Mouse (Mus musculus) kidney, embryonic 14.5 days (tissue): ENCODE results near the gene Rcor3. TPM values are rescaled to one million over a fixed set of nuclear protein-coding genes. Genes with fewer than 3 reads are reported as not detected.

Source experiments
- ATAC-seq: fragments of 200-750 bp; cut with Nextera tagmentation; 2 replicates; pipeline ENCODE4 v1.8.0; 2017; ENCODE audit warnings: moderate number of reproducible peaks, mild to moderate bottlenecking, moderate TSS enrichment, moderate library complexity; ENCODE audit not compliant: low FRiP score, low TSS enrichment
- H3K27ac ChIP-seq: fragments of 300-500 bp; sonication (generic); 2 replicates; pipeline ENCODE4 v1.5.1; 2014; ENCODE audit warnings: low read depth, mild to moderate bottlenecking, low read length, moderate library complexity, mixed read lengths
- H3K27me3 ChIP-seq: fragments of 300-500 bp; sonication (generic); 2 replicates; pipeline ENCODE4 v1.6.1; 2014; ENCODE audit warnings: mild to moderate bottlenecking, low read length; ENCODE audit not compliant: control insufficient read depth, insufficient read depth
- H3K36me3 ChIP-seq: fragments of 300-500 bp; sonication (generic); 2 replicates; pipeline ENCODE4 v1.6.1; 2014; ENCODE audit warnings: low read length, mixed read lengths; ENCODE audit not compliant: control insufficient read depth, insufficient read depth
- H3K4me1 ChIP-seq: fragments of 300-500 bp; sonication (generic); 2 replicates; pipeline ENCODE4 v1.6.1; 2014; ENCODE audit warnings: low read length, mixed read lengths; ENCODE audit not compliant: control insufficient read depth, insufficient read depth
- H3K4me2 ChIP-seq: fragments of 300-500 bp; sonication (generic); replicated peaks from 2 replicates; pipeline ENCODE4 v1.6.1; 2014; ENCODE audit warnings: low read depth, mild to moderate bottlenecking, low read length
- H3K4me3 ChIP-seq: fragments of 300-500 bp; sonication (generic); 2 replicates; pipeline ENCODE4 v1.5.1; 2014; ENCODE audit warnings: mild to moderate bottlenecking, low read length
- H3K9ac ChIP-seq: fragments of 300-500 bp; sonication (generic); 2 replicates; pipeline ENCODE4 v1.6.1; 2014; ENCODE audit warnings: low read depth, mild to moderate bottlenecking, low read length, moderate library complexity
- H3K9me3 ChIP-seq: fragments of 300-500 bp; sonication (generic); 2 replicates; pipeline ENCODE4 v1.6.1; 2016; ENCODE audit warnings: low read length; ENCODE audit not compliant: control insufficient read depth
- WGBS: fragments of 180-500 bp; shearing (Covaris S2); extraction: QIAGEN DNeasy Blood & Tissue Kit; methylation state at CpG from one replicate; pipeline ENCODE4 v1.1.7; 2014; 5-methylcytosine and 5-hydroxymethylcytosine counted together
- polyA plus RNA-seq: library from polyadenylated mRNA; unstranded; fragments of >200 nt; fragmentation: Nextera tagmentation; extraction: Ambion mirVana; gene quantifications from 2 replicates; pipeline ENCODE4 v1.2.1, GENCODE M21; 2014

Rcor3 gene
- polyA plus RNA-seq = 23.3 and 25.1 TPM in 2 replicates

DNA sequence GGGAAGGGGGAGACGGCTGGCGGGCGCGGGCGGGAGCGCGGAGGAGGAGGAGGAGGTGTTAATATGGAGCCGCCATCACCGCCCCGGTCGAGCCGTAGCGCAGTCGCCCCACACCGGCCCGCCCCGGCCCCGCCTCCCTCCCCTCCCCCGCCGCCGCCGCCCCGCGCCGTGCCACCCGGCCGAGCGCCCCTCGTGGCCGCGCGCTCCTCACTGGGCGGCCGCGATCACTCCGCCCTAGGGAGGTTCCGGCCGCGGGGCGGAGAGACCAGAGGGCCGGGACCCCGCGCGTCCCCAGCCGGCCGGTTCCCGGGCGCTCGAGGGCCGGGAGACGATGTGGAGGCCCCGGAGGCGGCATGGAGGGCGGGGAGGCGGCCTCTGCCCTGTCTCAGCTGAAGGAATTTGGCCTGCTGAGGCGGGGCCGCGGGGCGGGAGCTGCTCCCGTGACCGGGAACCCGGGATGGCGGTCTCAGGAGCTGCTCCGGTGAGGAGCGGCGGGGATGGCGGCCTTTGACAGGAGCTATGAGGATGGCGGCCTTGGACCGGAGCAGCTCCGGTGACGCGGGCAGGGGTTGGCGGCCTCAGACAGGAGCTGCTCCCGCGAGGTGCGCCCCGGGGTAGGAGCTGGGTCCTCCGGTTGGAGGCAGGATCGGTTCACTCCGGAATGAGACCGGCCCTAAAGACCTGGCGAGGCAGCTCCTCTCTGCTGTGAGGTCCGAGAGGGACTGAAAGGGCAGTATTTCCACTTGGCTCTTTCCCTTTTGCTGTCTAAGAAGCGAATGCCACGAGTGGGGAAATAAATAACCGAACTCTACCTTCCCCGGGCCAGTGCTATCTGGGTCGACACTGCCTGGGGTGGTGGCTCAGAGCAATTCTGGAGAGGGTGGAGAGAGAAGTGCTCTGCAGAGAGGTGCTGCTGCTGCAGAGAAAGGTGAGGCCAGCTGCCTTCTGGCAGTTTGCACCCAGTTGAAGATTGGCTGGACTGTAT, at the start of gene Rcor3:
Gene Rcor3, minus strand, starts transcription at position 137 of the 985 bp plus-strand sequence.
- Histone ChIP-seq H3K27ac (peak within 1 kb of the TSS; percentile 97), H3K9ac (peak within 1 kb of the TSS; percentile 92), H3K9me3 (no peaks in the 10 kb centered on the region), H3K4me3 (peak within 1 kb of the TSS; percentile 84), H3K27me3 (no peaks in the 10 kb centered on the region), H3K36me3 (peaks cover 4% of the 10 kb centered on the region; the same call in 1 of the 2 replicates), H3K4me2 (peak within 1 kb of the TSS; percentile 94), H3K4me1 (peaks cover 9% of the 10 kb centered on the region; the same call in 1 of the 2 replicates)
- peak; percentile 83 for ATAC-seq
- WGBS = under 1% methylated on average over 54 of the region's 88 CpGs

- no peak overlapping the region for H3K27ac ChIP-seq
- no peak for ATAC-seq
- H3K4me2 ChIP-seq = no peak overlapping the region
- 85% methylated on average over 4 of the region's 4 CpGs for WGBS
- no peaks in the 10 kb centered on the region for H3K9me3 ChIP-seq
- no peak overlapping the region for H3K4me3 ChIP-seq
- H3K4me1 ChIP-seq = no peaks in the 10 kb centered on the region
- H3K9ac ChIP-seq = no peak overlapping the region
- H3K27me3 ChIP-seq = no peaks in the 10 kb centered on the region
- no peaks in the 10 kb centered on the region for H3K36me3 ChIP-seq
Measured at GRCm38 (mm10) chr1:192181696-192182257, 43.9 kb upstream of the Rcor3 start.

DNA sequence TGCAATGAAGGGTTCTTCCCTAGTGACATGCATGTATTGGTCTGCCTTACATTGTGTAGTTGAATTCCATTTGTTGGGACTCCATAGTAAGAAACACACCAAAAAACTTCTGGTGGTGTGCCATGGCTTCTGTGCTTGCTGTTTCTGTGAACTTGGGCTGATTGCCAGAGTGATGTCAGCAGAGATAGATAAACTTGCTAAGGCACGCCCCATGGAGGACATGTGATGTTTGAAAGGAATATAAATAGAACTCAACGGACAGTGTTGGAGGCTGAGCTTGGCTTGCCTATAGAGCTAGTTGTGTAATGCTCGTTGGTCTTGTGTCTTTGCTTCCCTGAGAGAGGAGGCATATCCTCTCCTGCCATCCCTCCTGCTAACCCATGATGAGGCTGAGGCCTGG, 42.0 kb upstream of the Rcor3 start:
- H3K4me2 ChIP-seq = no peak overlapping the region
- no peaks in the 10 kb centered on the region for H3K4me1 ChIP-seq
- WGBS = 75% methylated on average over 3 of the region's 3 CpGs
- no peaks in the 10 kb centered on the region for H3K9me3 ChIP-seq
- H3K9ac ChIP-seq = no peak overlapping the region
- no peak overlapping the region for H3K4me3 ChIP-seq
- no peaks in the 10 kb centered on the region for H3K27me3 ChIP-seq
- H3K36me3 ChIP-seq = no peaks in the 10 kb centered on the region
- ATAC-seq = no peak
- H3K27ac ChIP-seq = no peak overlapping the region

GRCm38 (mm10) chr1:192171477-192171876, 33.6 kb upstream of the Rcor3 start:
- Histone ChIP-seq H3K9ac (no peak overlapping the region), H3K4me1 (no peaks in the 10 kb centered on the region), H3K27me3 (no peaks in the 10 kb centered on the region), H3K36me3 (no peaks in the 10 kb centered on the region), H3K9me3 (no peaks in the 10 kb centered on the region), H3K4me3 (no peak overlapping the region), H3K4me2 (no peak overlapping the region), H3K27ac (no peak overlapping the region)
- WGBS = 87% methylated on average over 3 of the region's 3 CpGs
- ATAC-seq = no peak

DNA sequence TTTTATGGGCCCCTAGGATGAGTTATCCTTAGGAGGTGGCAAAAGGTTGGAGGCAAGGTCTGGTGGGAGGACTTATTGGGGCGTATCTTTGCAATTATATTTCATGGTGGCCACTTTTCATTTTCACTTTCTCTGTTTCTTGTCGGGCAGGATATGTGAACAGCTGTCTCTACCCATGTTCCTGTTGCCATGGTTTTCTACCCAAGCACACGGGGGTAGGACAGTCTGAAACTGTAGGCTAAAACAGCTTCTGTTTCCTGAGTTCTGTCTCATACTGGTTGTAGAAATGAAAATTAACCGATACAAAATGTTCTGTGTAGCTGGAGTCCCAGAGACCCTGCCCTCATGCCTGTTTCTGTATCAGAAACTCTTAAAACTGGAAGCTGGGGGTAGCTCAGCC, 13.3 kb upstream of the Rcor3 start:
- H3K36me3 ChIP-seq = no peaks in the 10 kb centered on the region
- no peak overlapping the region for H3K9ac ChIP-seq
- no peak overlapping the region for H3K4me3 ChIP-seq
- H3K27me3 ChIP-seq = no peaks in the 10 kb centered on the region
- ATAC-seq = no peak
- H3K9me3 ChIP-seq = 0 out of 2 replicates have a peak, but pooled peaks cover 2% of the 10 kb centered on the region
- 70% methylated on average over 4 of the region's 4 CpGs for WGBS
- no peak overlapping the region for H3K27ac ChIP-seq
- H3K4me2 ChIP-seq = no peak overlapping the region
- no peaks in the 10 kb centered on the region for H3K4me1 ChIP-seq

GRCm38 (mm10) chr1:192140313-192140712, 2.5 kb upstream of the Rcor3 start:
- WGBS = 96% methylated on average over 2 of the region's 2 CpGs
- Histone ChIP-seq H3K27me3 (no peaks in the 10 kb centered on the region), H3K36me3 (no peaks in the 10 kb centered on the region), H3K9ac (no peak overlapping the region), H3K4me1 (peaks cover 9% of the 10 kb centered on the region; the same call in 1 of the 2 replicates), H3K4me2 (no peak overlapping the region), H3K27ac (no peak overlapping the region), H3K4me3 (no peak overlapping the region), H3K9me3 (no peaks in the 10 kb centered on the region)
- ATAC-seq = no peak

DNA sequence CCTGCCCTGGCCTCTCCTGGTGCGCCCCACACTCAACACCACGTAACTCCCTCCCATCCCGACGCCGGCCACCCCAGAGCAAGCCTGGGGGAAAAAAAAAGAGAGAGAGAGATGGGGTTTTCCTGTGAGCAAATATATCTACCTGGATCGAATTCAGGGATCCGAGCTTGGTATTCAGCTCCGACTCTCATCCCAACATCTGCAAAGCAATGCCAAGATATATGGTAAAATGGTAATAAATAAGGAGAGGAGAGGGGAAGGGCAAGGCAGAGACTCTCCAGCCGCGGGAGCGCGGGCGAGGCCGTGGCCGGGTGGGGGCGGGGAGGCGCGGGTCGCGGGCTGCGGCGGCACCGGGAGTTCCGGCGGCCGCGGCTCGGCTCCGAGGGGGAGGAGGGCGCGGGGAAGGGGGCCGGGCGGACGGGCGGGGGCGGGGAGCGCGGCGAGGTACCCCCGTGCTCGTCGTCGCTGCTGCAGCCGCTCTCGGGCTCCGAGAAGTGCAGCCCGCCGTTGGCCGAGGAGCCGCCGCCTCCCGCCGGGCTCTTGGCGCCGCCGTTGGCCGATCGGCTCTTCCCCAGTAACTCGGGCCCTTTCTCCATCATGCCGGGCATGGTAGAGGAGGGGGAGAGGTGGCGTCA, 454 bp downstream of the Rcor3 start:
- peak overlapping the region; percentile 92 for H3K9ac ChIP-seq
- under 1% methylated on average over 9 of the region's 61 CpGs for WGBS
- peaks cover 9% of the 10 kb centered on the region; the same call in 1 of the 2 replicates for H3K4me1 ChIP-seq

GRCm38 (mm10) chr1:192136561-192137290, 1.1 kb downstream of the Rcor3 start:
- under 1% methylated on average over 47 of the region's 55 CpGs for WGBS
- Histone ChIP-seq H3K4me3 (peak overlapping the region; percentile 84), H3K9ac (peak overlapping the region; percentile 92), H3K27me3 (no peaks in the 10 kb centered on the region), H3K4me1 (peaks cover 9% of the 10 kb centered on the region; the same call in 1 of the 2 replicates), H3K27ac (peak overlapping the region; percentile 97), H3K9me3 (no peaks in the 10 kb centered on the region), H3K36me3 (peaks cover 7% of the 10 kb centered on the region; the same call in 1 of the 2 replicates), H3K4me2 (peak overlapping the region; percentile 94)
- peak; percentile 86 for ATAC-seq

More for the DNA sequence above, 454 bp downstream of the Rcor3 start:
- Histone ChIP-seq H3K36me3 (peaks cover 7% of the 10 kb centered on the region; the same call in 1 of the 2 replicates), H3K4me2 (peak overlapping the region; percentile 94), H3K4me3 (peak overlapping the region; percentile 84), H3K27ac (peak overlapping the region; percentile 97), H3K9me3 (no peaks in the 10 kb centered on the region), H3K27me3 (no peaks in the 10 kb centered on the region)
- ATAC-seq = peak; percentile 58; the same call in 1 of the 2 replicates
